ENCODE assay signal across 10 mouse cellular contexts in the genomic region with DNA sequence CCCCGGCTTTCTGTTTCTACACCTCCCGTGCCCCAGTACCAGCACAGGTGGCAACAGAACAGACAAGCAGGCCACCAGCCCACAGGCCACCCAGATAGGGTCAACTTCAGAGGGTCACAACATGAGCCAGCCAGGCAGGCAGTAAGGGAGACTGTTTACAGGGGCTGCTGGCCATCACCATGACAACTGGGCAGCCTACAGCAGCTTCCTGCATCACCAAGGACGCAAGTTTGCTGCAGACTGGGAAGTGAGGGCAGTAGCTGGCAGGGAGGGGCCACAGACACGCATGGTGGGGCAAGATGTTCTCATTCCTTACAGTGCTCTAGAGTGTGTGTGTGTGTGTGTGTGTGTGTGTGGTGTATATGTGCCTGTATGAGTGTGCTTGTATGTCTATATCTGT. TPM values are rescaled to one million over a fixed set of nuclear protein-coding genes. Genes with fewer than 3 reads are reported as not detected.
DNase-seq lines count a peak whose midpoint lies in the region; ATAC-seq lines count a peak whose summit lies in the region.
"Had no signal": no experiment of that assay in that cellular context is flagged by ENCODE, and none has a peak within 500 bp of the region (broad histone marks: within the 10 kb centered on the region; RNA-seq: fewer than 3 reads in every experiment).

No protein-coding gene starts in this region.

- H3K27me3 ChIP-seq in heart, embryonic 12.5 days (replicated peaks) = peaks cover 6% of the 10 kb centered on the region; the same call in 1 of the 2 replicates
- H3K27me3 ChIP-seq in hindbrain, embryonic 12.5 days = no peaks in the 10 kb centered on the region
- H3K27me3 ChIP-seq in midbrain, embryonic 15.5 days (replicated peaks) = no peaks in the 10 kb centered on the region
- H3K27me3 ChIP-seq: embryonic facial prominence, embryonic 13.5 days; limb, embryonic 13.5 days had no signal

- DNase-seq in heart, postnatal 14 days = no peak
- peak; percentile 53 for DNase-seq in MN1 (ENCODE audit: low spot score)
- DNase-seq in urinary bladder, postnatal 25 days (ENCODE audit: low spot score) = no peak

- peaks cover 22% of the 10 kb centered on the region; the same call in 1 of the 2 replicates for H3K4me1 ChIP-seq in heart, embryonic 12.5 days (replicated peaks)
- H3K4me1 ChIP-seq in hindbrain, embryonic 12.5 days = peaks cover 25% of the 10 kb centered on the region
- peaks cover 19% of the 10 kb centered on the region for H3K4me1 ChIP-seq in midbrain, embryonic 15.5 days

- peak; percentile 49; the same call in 1 of the 2 replicates for ATAC-seq in heart, embryonic 12.5 days (ENCODE audit: insufficient number of reproducible peaks, low FRiP score)
- peak; percentile 39; the same call in 1 of the 2 replicates for ATAC-seq in hindbrain, embryonic 12.5 days (ENCODE audit: low FRiP score)
- 0 out of 2 replicates have a peak, but pooled peaks have one; percentile 48 for ATAC-seq in midbrain, embryonic 15.5 days (replicated peaks)
- ATAC-seq in frontal cortex, adult (ENCODE audit: low TSS enrichment) = no peak
- ATAC-seq in erythroid progenitor cell, adult 5-6 weeks (replicated peaks; ENCODE audit: low FRiP score, poor library complexity, severe bottlenecking) = no peak

- no peak overlapping the region for H3K4me2 ChIP-seq in heart, embryonic 12.5 days
- no peak overlapping the region for H3K4me2 ChIP-seq in hindbrain, embryonic 12.5 days (replicated peaks)
- H3K4me2 ChIP-seq in midbrain, embryonic 15.5 days = no peak overlapping the region
- H3K4me2 ChIP-seq: embryonic facial prominence, embryonic 13.5 days; limb, embryonic 13.5 days had no signal

- no peaks in the 10 kb centered on the region for H3K36me3 ChIP-seq in heart, embryonic 12.5 days
- no peaks in the 10 kb centered on the region for H3K36me3 ChIP-seq in hindbrain, embryonic 12.5 days
- H3K36me3 ChIP-seq in midbrain, embryonic 15.5 days (replicated peaks) = no peaks in the 10 kb centered on the region
- H3K36me3 ChIP-seq: embryonic facial prominence, embryonic 13.5 days; limb, embryonic 13.5 days had no signal

- 25% methylated on average over 4 of the region's 4 CpGs for WGBS in heart, embryonic 12.5 days
- 29% methylated on average over 4 of the region's 4 CpGs for WGBS in hindbrain, embryonic 12.5 days
- 30% methylated on average over 4 of the region's 4 CpGs for WGBS in midbrain, embryonic 15.5 days

- H3K4me3 ChIP-seq in heart, embryonic 12.5 days = no peak overlapping the region
- no peak overlapping the region for H3K4me3 ChIP-seq in hindbrain, embryonic 12.5 days
- no peak overlapping the region for H3K4me3 ChIP-seq in midbrain, embryonic 15.5 days
- H3K4me3 ChIP-seq: embryonic facial prominence, embryonic 13.5 days; limb, embryonic 13.5 days had no signal

- no peaks in the 10 kb centered on the region for H3K9me3 ChIP-seq in heart, embryonic 12.5 days (replicated peaks)
- no peaks in the 10 kb centered on the region for H3K9me3 ChIP-seq in hindbrain, embryonic 12.5 days (replicated peaks)
- H3K9me3 ChIP-seq in midbrain, embryonic 15.5 days = no peaks in the 10 kb centered on the region
- H3K9me3 ChIP-seq: embryonic facial prominence, embryonic 13.5 days had no signal

- no peak overlapping the region for H3K9ac ChIP-seq in heart, embryonic 12.5 days
- peak overlapping the region; percentile 36; the same call in 1 of the 2 replicates for H3K9ac ChIP-seq in hindbrain, embryonic 12.5 days
- 0 out of 2 replicates have a peak overlapping the region, but pooled peaks have one; percentile 14 for H3K9ac ChIP-seq in midbrain, embryonic 15.5 days
- H3K9ac ChIP-seq: embryonic facial prominence, embryonic 13.5 days; limb, embryonic 13.5 days had no signal

- intact Hi-C loops in heart, postnatal 14 days (cut with DNase I) = no loop called here

- H3K27ac ChIP-seq in heart, embryonic 12.5 days (ENCODE audit: poor library complexity, severe bottlenecking) = no peak overlapping the region
- H3K27ac ChIP-seq in hindbrain, embryonic 12.5 days = no peak overlapping the region
- no peak overlapping the region for H3K27ac ChIP-seq in midbrain, embryonic 15.5 days
- H3K27ac ChIP-seq: embryonic facial prominence, embryonic 13.5 days; limb, embryonic 13.5 days had no signal

RNA-seq across cellular contexts. Expression of a gene that starts 18.8 kb away (rescaled TPM):
- polyA plus RNA-seq in heart, embryonic 12.5 days (2016; fragmentation: Nextera tagmentation; extraction: Ambion mirVana) = 9.8 and 10.4 TPM in 2 replicates
- total RNA-seq in heart, postnatal 14 days (2021) = 10 to 100 TPM; 32.1 to 36.1 TPM
- polyA plus RNA-seq in hindbrain, embryonic 12.5 days (2016; fragmentation: Nextera tagmentation; extraction: Ambion mirVana) = 9.4 and 9.7 TPM in 2 replicates
- polyA plus RNA-seq in midbrain, embryonic 15.5 days (2015; fragmentation: Nextera tagmentation; extraction: Ambion mirVana) = 9.5 and 10.1 TPM in 2 replicates
- 44.0 and 51.2 TPM in 2 replicates for total RNA-seq in erythroid progenitor cell, adult 5-6 weeks (2015; ENCODE audit: low replicate concordance)
- total RNA-seq in erythroid progenitor cell, adult 5-6 weeks (2017; ENCODE audit: low replicate concordance) = 51.1 and 70.8 TPM in 2 replicates

Comparison
In these comparisons a context has a peak if more than half of its experiments do, and no peak if none do; other contexts are left out.
1. ATAC-seq: peak in heart, embryonic 12.5 days (single experiment), hindbrain, embryonic 12.5 days (single experiment) and midbrain, embryonic 15.5 days (single experiment); none in frontal cortex, adult (single experiment) and erythroid progenitor cell, adult 5-6 weeks (single experiment).